Mouse (Mus musculus) adrenal gland, postnatal 36 days (tissue): ENCODE results near the gene Hrg. TPM values are rescaled to one million over a fixed set of nuclear protein-coding genes. Genes with fewer than 3 reads are reported as not detected.
"Not testable (repeated sequence)": the region's sequence is repeated elsewhere in the genome, so short reads cannot be mapped to it uniquely, and the experiment has no call there.

Source experiments
- DNase-seq, 2 experiments: peaks; one replicate each; pipeline ENCODE4 v3.0.0; 2021; ENCODE audit warnings: mixed read lengths in 1 of 2
- long read RNA-seq, 2 experiments: library from polyadenylated mRNA; stranded (forward); transcript quantifications; one replicate each; pipeline ENCODE4 v2.0.0; 2021; ENCODE audit warnings: borderline sequencing depth in 2 of 2
- total RNA-seq, 2 experiments: library from RNA; stranded (reverse); gene quantifications; 2 replicates each; pipeline ENCODE4 v1.2.3; 2021

Gene Hrg
- total RNA-seq = under 1 TPM; 0.30 to 0.69 TPM
- long read RNA-seq, experiment 1, partial matches to known transcripts = 1 of 1 reads
- long read RNA-seq, experiment 1, other reads (novel, unspliced or antisense) = 0 of 1 reads
- long read RNA-seq, experiment 2, partial matches to known transcripts = 0 of 2 reads
- long read RNA-seq, experiment 2, other reads (novel, unspliced or antisense) = 0 of 2 reads

DNA sequence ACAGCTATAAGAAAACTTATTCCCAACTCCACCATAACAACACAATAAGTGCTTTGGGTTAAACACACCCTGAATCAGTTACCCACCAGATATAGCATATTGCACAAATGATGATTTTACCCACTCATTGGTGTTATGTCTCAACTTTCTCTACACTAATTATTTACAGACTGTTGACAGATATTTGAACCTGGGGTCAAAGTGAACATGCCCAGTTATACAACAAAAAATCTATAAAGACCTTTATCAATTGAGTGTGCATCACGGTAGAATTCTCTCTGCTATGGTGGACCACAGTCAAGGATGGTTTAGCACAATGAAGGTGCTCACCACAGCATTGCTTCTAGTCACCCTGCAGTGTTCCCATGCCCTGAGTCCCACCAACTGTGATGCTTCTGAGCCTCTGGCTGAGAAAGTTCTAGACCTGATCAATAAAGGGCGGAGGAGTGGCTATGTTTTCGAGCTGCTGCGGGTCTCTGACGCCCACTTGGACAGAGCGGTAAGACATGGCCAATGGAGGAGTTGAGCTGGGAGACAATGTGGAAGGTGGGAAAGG, at the start of gene Hrg:
Hrg (plus strand) TSS at position 233 of the 556 bp plus-strand sequence.
- no peak for DNase-seq

DNA sequence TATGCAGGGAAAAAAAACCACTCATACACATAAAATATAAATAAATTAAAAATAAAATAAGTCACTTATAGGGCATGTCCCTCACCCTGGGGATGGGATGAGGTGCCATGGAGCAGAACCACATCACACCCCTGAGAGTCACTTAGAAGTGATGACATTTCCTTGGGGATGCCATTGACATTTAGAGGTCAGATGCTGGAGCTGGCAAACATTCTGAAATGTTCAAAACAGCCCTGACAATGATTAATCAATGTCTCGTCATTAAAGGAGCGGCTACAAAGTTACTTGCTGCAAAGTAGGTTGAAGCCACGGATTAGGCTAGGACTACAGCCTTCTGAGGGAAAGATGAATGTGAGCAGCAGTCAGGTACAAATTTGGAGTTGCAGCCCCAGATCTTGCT, 49.5 kb upstream of the Hrg start:
- peak in 1 of 2 experiments; percentile 32 for DNase-seq

DNA sequence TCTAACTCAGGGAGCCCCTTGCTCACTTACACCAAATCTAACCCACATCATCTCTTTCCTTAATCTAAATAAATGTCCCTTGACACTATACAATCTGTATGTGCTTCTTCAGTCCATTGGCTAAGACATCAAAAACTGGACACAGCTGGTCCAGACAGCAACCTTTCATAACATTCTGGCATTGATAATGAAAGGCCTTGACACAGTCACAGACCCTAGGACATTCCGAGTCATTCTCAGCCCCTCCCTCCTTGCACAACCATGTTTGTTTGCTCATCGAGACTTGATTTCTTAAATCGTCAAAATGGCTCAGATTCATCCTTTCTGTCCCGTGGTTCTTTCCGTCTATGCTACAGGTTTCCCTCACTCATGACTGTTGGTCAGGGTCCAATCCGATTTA, 41.6 kb upstream of the Hrg start:
- peak in 1 of 2 experiments; percentile 43 for DNase-seq

DNA sequence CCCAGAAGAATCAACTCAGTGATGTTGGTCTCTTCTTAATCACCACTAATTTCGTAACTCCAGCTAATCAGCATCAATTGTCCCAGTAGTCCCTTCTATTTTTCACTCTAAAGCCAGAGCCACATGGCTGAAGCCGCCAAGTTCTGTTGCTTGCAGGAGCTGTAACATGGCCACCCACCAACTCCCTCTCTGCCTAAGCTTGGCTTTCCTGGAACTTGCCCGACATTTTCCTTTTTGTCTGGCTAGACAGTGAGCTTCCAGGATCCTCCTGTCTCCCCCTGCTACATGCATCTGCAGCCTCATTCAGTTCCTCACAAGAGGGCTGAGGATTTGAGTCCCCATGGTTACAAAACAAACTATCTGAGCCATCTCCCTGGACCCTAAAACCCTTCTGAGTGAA, 38.9 kb upstream of the Hrg start:
- DNase-seq = no peak

DNA sequence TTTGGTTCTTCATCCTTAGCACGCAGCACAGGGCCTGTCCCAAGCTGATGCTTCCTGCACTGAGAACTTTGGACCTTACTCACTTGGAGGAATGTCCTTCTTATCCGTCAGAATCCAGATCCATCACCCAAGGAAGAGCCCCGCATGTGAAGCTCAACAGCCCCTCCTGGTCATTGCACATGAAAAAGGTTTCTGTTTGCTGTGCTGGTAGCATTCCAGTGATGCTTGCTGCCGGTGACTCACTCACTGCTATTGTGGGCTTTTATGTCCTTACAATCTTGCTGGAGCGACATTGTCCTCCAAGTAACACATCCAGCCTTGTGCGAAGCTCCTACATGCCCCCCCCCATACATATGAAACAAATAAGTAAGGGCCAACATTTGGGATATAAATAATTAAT, 38.0 kb upstream of the Hrg start:
- no peak for DNase-seq

DNA sequence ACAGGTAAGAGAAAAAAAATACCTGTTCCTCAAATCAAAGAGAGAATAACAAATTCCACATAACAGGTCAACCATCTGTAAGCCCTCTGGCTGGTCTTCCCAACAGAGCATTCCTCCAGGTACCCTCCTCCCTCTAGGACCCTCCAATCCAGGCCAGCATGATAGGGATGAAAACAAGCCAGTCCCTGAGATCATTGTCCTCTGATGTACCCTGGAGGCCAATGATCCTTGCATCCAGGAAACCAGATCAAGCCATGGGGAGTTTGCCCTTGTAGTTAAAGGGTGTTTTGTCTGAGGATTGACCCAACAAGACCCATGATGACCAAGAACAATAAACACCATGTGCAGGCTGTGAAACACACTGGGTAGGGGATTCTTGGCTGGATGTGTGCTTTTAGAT, 36.6 kb upstream of the Hrg start:
- no peak for DNase-seq

DNA sequence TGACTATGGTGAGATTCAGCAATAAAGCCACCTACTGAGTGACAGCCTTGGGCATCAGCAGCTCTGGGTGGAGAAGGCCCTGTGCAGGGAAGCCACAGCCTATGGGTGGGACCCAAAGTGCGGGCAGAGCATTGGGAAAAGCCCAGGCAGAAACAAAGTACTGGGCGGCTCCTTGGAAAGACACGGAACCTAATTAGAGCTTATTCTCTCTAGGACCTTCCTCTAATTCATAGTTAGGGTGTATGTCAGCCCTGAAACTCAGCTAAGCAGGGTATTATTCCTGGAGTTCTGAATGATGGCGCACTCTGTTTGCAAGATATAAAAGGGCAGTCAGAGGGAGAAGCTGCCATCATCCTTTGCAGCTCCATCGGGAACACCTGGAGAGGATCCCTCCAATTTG, 32.8 kb upstream of the Hrg start, which contains the start of gene Fetub:
Fetub (plus strand) TSS at position 301 of the 400 bp plus-strand sequence.
- DNase-seq = no peak

DNA sequence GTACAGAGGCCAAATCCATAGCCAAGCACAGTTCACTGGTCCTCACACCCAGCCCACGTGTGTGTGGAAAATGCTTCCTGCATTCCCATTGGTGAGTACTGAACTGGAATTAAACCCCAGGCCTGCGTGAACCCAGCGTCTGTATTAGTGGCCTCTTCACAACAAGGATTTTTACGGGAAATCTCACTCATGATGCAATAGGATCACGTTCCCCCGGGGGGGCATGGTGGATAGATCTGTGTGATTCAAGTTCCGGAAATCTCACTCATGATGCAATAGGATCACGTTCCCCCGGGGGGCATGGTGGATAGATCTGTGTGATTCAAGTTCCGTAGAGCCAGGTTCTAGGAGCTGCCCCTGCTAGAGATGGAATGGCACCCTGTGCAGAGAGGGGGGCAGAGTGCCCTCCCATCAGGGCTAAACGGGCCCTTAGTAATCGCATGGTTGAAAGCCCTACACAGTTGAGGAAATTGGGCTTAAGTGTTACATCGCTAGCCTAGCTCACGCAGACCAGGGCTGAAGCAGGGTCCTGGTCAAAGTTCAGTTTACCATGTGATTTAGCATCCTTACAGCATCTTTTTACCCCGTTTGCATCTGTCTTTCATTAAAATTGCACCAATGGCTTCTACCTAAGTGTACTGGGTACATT, 32.1 kb upstream of the Hrg start:
- DNase-seq = no peak

DNA sequence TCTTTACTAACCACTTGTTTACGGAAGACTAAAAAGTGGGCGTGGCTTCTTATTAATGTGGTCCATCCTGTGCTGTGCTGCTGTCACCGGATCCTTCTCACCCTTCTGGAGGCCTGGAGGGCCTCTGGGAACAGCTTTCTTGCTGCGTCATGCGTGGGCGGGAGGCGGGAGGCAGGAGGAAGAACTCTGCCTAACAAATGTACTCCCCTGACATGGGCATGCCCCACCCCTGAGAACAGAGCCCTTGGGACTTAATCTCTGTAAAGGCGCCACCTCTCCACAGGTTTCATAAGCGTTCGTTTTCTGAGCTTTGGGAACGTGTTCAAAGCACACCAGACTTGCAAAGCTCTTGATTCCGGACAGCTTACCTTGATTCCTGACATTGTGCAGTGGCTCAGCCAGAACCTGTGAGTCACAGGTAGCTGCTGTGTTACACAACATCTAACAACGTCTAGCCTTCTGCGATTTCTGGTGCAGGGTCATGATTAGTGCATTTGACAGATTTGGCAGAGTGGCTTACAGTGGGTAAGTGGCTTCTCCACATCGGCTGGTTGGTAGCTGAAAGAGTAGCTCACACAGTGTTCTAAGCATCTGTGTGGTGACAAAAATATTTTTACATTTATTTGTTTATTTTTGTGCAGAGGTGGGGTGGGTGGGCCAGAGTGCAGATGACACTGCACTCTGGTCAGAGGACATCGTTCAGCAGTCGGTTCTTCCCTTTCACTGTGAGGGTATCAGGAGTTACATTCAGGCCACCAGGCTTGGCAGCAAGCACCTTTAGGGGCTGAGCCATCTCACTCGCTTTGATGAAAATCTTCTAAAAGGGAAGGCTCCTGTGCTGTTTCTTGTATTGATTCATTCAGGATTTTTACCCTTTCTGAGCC, 30.7 kb upstream of the Hrg start:
- peak; percentile 57 to 64 for DNase-seq

DNA sequence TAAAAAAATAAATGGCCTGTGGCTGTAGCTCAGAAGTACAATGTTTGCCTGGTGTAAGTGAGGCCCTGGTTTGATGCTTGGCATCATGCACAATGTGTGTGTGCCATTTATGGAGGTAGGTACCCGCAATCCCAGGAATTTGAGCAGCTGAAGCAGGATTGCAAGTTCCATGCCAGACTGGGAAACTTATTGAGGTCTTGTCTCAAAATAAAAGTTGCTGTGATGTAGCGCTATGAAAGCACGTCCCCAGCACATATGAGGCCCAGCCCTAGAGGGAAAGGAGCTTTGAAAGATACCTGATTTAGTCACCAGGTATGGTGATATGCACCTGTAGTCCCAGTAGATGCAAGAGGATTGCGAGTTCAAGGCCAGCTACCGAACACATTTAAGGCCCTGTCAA, 29.1 kb upstream of the Hrg start:
- DNase-seq = no peak

DNA sequence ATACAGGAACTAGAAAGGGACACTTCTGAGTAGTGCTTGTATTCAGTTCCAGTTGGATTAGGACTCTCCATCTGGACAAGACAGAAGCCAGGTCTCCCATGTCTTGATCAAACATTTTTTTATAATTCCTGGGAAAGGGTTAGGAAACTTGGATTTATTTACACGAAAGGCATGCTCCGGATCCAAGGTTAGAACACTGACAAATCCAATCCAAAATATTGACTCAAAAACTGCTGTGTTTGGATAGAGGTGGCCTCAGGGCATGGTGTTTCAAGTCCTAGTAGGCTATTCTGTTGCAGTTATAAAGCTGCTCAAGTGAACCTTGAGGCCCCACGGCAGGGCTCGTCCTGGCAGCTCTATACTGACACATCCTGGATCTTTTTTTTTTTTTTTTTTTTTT, 28.4 kb upstream of the Hrg start:
- DNase-seq = no peak

DNA sequence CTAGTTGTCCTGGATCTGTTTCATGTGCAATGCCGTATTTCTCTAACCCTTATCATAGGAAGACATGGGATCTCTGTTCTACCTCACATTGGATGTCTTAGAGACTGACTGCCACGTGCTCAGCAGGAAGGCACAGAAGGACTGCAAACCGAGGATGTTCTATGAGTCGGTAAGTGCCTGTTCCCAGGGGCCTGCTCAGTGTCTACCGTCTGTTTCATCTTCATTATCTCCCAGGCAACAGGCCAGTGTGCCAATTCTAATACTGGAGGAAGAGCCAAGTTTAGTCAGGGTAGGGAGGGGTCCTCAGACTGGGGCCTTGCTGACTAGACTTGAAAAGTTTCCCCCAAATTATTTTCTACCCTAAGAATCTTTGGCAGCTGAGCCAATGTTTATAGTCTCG, 21.3 kb upstream of the Hrg start:
- DNase-seq = no peak

DNA sequence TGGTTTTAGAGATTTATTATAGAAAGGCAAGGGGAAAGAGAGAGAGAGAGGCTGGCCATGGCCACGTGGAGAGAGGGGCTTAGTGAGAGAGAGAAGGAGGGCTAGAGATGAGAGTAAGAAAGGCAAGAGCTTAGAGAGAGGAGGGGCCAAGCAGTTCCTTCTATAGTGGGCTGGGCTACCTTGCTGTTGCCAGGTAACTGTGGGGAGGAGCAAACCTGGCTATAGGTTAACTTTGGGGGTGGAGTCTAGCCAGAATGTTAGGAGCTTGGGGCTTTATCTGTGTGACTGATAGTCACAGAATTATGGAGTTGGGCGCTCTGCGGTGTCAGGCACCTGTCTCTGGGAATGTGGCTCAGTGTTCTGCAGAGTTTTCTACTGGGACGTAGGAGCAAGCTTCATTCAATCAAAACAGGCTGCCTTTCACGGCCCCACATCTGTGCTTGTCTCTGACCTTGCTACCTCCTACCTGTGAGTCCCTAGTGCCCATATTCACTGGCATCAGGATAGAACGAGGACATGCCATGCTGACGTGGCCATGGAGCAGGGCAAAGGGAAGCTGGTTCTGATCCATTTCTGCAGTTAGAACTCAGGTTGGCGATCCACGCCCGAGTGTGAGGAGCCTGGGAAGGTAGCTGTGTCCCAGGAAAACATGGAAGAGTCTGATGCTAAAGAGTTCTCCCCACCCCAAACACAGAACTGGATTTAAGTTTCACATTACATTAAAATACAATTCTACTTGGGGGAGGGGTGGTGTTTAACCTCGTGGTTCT, 19.3 kb upstream of the Hrg start:
- no peak for DNase-seq

DNA sequence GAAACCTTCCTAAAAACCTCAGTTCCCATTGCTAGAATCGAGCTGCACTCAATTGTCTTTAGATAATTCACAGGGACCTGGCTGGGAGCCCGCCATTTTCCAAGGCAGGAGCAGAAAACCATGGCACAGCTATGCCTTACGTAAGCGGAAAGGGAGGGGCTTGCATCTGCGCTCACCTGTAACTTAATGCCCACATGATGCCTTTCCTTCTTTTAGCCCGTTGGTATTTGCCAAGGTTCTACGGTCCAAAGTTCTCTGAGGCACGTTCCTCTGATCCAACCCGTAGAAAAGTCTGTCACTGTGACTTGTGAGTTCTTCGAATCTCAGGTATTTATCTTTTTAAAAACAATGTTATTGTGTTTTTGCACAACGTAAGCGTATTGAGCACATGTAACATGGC, 13.2 kb upstream of the Hrg start:
- DNase-seq = no peak

DNA sequence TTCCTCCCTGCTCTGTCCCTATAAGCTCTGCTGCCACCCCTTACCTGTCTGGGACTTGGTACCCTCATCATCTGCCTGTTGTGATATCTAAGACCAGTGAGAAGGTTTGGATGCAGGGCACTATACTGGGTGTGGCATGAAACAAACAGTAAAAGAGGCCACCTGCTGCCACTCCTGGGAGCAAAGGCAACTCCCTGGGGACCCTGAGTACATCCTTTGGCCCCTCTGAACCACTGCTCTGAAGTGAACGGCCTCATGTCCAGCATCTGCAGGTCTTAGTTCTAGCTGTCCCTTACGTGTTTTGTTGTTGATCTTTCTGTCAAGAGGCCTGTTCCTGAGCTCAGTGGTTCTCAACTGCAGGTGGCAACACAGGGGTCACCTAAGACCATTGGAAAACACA, 12.3 kb upstream of the Hrg start:
- DNase-seq = no peak

DNA sequence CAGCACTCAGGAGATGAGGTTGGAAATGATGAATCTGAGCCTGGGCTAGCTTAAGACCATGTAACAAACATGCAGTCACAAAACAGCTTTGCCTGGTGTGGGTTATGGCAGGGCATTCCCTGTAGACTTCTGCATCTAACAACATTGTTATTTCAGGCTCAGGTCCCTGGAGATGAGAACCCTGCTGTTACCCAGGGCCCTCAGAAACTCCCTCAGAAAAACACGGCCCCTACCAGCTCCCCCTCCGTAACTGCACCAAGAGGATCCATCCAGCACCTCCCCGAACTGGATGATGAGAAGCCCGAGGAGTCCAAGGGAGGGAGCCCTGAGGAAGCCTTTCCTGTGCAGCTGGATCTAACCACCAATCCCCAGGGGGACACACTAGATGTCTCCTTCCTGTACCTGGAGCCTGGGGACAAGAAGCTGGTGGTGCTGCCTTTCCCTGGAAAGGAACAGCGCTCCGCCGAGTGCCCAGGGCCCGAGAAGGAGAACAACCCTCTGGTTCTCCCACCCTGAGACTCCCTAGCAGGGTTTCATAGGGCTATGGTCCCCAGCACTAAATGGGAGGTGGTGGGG, 11.7 kb upstream of the Hrg start:
- DNase-seq = no peak

DNA sequence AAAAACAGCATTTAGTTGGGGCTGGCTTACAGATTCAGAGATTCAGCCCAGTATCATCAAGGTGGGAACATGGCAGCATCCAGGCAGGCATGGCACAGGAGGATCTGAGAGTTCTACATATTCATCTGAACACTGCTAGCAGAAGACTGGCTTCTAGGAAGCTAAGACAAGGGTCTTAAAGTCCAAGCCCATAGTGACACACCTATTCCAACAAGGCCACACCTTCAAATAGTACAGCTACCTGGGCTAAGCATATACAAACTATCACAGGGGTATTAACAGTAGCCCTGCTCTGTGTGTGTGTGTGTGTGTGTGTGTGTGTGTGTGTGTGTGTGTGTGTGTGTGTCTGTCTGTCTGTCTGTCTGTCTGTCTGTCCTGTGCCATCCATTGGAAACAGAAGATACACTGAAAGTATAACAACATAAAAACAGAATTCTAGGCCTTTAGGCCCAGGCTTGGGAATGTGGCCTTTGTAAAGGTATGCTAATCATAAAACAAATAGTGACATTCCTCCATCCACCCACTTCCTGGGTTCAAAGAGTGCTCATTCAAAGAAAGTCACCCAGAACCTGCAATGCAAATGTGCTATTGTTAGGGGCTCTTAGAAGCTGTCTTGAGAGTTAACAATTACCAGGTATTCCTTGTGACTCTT, 8.9 kb upstream of the Hrg start:
- not testable (repeated sequence) for DNase-seq

DNA sequence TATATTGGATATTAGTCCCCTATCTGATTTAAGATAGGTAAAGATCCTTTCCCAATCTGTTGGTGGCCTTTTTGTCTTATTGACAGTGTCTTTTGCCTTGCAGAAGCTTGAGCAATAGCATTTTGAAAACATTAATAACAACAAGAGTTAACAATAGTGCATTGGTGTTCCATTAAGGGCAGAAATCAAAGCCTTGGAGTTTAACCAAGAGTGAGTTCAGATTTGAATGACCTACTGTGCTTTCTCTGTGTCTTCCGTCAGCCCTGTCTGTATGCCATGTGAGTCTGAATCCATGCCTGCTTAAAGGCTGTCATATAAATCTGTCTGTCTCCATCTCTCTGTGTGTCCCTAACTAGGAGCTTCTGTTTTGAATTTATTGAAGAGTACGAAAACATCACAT, 3.5 kb upstream of the Hrg start:
- DNase-seq = no peak

DNA sequence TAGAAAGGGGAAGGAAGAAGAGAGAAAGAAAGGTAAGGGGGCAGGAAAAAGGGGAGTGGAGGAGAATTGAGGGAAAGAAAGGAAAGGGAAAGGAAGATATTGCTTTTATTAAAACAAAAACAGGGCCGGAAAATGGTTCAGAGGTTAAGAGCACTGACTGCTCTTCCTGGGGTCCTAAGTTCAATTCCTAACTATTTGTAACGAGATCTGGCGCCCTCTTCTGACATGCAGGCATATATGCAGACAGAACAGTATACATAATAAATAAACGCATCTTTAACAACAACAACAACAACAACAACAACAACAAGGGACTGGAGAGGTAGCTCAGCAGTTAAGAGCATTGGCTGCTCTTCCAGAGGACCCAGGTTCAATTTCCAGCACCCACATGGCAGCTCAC, 2.2 kb downstream of the Hrg start:
- peak in 1 of 2 experiments; percentile 13 for DNase-seq

DNA sequence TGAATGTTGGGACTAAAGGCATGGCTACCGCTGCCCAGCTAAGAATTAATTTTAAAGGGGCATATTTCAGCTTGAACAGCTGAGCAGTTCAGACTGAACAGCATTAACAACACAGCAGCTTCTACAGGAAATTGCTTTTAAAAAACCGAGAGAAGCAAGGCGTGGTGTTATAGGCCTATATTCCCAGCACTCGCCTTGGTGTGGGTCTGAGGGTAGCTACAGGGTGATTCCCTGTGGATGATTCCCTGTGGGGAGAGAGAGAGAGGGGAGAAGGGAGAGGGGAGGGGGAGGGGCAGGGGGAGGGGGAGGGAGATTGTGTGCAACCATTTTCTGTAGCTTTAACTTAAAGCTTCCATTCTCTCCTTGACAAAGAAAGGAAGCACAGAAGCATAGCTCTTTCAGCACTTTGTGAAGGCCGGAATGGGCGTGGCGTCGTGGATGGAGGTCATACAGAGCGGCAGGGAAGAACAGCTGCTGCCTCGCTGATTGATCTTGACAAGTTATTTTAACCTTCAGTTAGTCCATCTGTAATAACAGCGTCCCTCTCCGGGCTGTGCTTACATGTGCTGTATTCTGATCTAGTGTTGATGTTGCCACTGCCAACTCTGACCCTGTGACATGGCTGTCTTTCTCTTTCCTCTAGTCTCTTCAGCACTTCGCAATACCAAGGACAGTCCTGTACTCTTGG, 4.7 kb downstream of the Hrg start:
- DNase-seq = peak; percentile 66 to 78

DNA sequence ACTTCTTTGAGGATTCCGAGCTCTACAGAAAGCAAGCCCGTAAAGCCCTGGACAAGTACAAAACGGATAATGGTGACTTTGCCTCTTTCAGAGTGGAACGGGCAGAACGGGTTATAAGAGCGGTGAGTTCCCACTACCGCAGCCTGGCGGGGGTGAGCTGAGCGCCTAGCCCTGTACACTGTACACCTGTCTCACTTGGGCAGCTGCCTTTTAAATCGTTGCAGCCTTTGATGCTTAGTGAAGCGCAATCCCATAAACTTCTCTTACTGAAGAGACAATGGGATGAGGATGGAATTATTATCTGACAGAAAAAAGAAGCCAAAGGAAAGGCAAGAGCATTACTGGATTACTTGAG, 5.2 kb downstream of the Hrg start:
- no peak for DNase-seq
